Mouse (Mus musculus): ENCODE results near the gene Ptp4a2. TPM values are rescaled to one million over a fixed set of nuclear protein-coding genes. Genes with fewer than 3 reads are reported as not detected.
A peak's percentile ranks its signal among the peaks of the same experiment; 100 is the strongest.
"Not testable (repeated sequence)": the region's sequence is repeated elsewhere in the genome, so short reads cannot be mapped to it uniquely, and the experiment has no call there.

The Ptp4a2 gene
- 370 and 392 TPM in 2 replicates for polyA plus RNA-seq (2015; fragmentation: Nextera tagmentation; extraction: Ambion mirVana)

DNA sequence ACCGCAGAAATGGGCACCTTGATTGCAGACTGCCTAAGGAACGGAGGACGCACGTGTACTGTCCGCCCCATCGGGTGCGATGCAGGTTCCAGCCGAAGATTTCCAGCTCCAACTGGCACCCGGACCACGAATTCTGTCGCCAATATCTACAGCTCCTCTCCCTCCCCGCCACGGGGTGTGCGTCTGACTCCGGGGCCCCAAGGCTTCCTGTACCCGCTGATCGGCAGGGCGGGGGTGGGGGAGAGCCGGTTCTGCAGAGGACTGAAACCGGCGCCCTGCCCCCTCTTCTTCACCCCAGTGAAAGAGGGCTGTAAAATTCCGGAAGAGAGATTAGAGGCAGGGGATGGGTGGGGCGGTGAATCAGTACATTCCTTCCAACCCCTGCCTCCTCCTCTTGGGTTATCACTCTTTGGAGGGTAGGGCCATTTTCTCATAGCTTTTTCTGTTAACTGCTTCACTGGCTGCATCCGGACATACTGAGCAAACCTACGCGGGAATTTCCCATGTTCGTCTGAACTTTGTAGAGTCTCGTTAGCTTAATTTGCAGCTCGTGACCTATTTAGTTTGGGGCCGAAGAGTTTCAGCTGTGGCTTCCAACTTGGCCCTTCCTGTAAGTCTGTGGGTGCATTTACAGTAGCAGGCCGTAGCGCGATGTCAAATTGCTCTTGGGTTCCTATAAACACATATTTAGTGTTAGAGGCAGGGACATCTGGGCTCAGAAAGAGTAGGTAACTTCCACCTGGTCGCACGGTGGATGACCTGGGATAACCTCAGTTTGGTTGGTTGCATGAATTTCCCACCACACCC lies at the start of gene Ptp4a2:
Ptp4a2 (plus strand) TSS at position 422 of the 807 bp plus-strand sequence.
- WGBS: 5% methylated on average over 35 of the region's 35 CpGs
- Histone ChIP-seq H3K4me3 (peak within 1 kb of the TSS; percentile 42), H3K4me2 (replicated peaks) (peak within 1 kb of the TSS; percentile 73), H3K9me3 (no peaks in the 10 kb centered on the region), H3K4me1 (peaks cover 20% of the 10 kb centered on the region), H3K36me3 (no peaks in the 10 kb centered on the region), H3K27ac (no peak within 1 kb of the TSS), H3K27me3 (no peaks in the 10 kb centered on the region), H3K9ac (peak within 1 kb of the TSS; percentile 57)
- peak; percentile 78 for ATAC-seq (ENCODE audit: low FRiP score, low read depth)

DNA sequence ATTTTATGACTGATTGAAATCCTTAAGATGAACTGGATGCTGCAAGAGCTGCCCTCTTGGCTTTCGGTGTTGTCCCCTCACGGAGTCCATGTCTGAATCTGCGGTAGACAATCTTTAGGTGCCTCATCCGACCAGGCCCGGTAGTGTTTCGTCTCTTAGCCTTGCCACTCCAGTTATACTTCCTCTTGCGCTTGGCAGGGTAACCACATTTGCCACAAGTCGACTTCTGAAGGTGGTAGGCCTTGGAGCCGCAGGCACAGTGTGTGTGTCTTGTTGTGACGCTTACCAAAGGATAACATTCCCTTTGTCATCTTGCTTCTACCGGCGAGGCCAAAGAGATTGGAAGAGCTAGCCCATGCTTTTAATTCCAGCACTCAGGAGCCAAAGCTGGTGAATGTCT lies 49.4 kb upstream of the Ptp4a2 start:
- Histone ChIP-seq H3K4me2 (replicated peaks) (no peak overlapping the region), H3K9ac (no peak overlapping the region), H3K4me3 (no peak overlapping the region), H3K4me1 (peaks cover 8% of the 10 kb centered on the region; the same call in 1 of the 2 replicates), H3K36me3 (no peaks in the 10 kb centered on the region), H3K9me3 (no peaks in the 10 kb centered on the region), H3K27me3 (no peaks in the 10 kb centered on the region), H3K27ac (no peak overlapping the region)
- WGBS: 95% methylated on average over 12 of the region's 12 CpGs
- no peak for ATAC-seq (ENCODE audit: low FRiP score, low read depth)

DNA sequence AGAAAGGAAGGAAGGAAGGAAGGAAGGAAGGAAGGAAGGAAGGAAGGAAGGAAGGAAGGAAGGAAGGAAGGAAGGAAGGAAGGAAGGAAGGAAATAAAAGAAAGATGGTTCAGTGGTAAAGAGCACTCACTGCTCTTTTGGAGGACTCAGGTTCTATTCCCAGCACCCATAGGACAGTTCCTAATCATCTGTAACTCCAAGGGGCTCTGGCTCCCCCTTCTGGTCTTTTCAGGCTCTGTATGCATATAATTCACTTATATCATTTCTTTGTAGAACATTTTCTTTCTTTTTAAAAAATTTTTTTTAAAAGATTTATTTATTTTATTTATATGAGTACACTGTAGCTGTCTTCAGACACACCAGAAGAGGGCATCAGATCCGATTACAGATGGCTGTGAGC lies 48.5 kb upstream of the Ptp4a2 start:
- not testable (repeated sequence) for H3K4me3 ChIP-seq; H3K9ac ChIP-seq; H3K4me2 ChIP-seq (replicated peaks); H3K9me3 ChIP-seq; ATAC-seq (ENCODE audit: low FRiP score, low read depth); H3K36me3 ChIP-seq; H3K27me3 ChIP-seq; H3K27ac ChIP-seq; H3K4me1 ChIP-seq
- WGBS: 89% methylated on average over 1 of the region's 1 CpGs

DNA sequence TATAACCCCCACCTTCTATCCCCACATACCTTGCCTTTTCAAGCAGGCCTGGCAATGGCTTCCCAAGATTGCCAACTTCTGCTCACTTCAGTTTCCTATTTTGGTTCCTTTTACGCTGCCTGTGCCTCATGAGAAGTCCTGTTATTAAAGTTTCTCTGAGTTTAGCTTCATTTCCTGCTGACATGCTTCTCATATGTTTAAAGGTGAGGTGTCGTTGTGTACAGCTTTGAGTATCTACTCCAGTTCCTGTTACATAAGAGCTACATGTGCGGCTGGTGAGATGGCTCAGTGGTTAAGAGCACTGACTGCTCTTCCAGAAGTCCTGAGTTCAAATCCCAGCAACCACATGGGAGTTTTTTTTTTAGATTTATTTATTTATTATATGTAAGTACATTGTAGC lies 45.7 kb upstream of the Ptp4a2 start:
- Histone ChIP-seq H3K4me1 (no peaks in the 10 kb centered on the region), H3K27ac (no peak overlapping the region), H3K4me2 (replicated peaks) (no peak overlapping the region), H3K27me3 (no peaks in the 10 kb centered on the region), H3K9me3 (no peaks in the 10 kb centered on the region), H3K9ac (no peak overlapping the region), H3K4me3 (no peak overlapping the region), H3K36me3 (no peaks in the 10 kb centered on the region)
- WGBS: 76% methylated on average over 3 of the region's 3 CpGs
- ATAC-seq (ENCODE audit: low FRiP score, low read depth): no peak

DNA sequence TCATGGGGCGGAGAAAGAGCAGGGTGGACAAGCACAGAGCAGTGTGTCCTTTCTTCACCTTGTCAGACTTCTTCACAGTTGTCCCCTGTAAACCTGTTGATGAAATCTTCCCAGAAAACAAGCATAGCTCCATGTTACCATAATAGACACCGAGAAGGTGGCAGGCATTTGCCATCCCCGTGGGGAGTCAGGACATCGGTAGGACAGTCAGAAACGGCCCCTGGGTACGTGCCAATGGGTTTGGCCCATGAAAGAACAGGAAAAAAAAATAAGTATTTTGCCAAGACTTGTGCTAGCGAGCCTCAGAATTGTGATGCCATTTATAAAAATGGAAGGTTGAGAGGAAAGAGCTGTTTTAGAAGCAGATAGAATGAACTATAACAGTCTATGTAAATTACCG lies 43.2 kb upstream of the Ptp4a2 start:
- WGBS: 89% methylated on average over 8 of the region's 8 CpGs
- peaks cover 19% of the 10 kb centered on the region for H3K4me1 ChIP-seq
- H3K9me3 ChIP-seq: no peaks in the 10 kb centered on the region
- no peak overlapping the region for H3K27ac ChIP-seq
- H3K4me2 ChIP-seq (replicated peaks): no peak overlapping the region
- no peaks in the 10 kb centered on the region for H3K27me3 ChIP-seq
- no peak for ATAC-seq (ENCODE audit: low FRiP score, low read depth)
- no peak overlapping the region for H3K4me3 ChIP-seq
- H3K36me3 ChIP-seq: no peaks in the 10 kb centered on the region
- no peak overlapping the region for H3K9ac ChIP-seq

DNA sequence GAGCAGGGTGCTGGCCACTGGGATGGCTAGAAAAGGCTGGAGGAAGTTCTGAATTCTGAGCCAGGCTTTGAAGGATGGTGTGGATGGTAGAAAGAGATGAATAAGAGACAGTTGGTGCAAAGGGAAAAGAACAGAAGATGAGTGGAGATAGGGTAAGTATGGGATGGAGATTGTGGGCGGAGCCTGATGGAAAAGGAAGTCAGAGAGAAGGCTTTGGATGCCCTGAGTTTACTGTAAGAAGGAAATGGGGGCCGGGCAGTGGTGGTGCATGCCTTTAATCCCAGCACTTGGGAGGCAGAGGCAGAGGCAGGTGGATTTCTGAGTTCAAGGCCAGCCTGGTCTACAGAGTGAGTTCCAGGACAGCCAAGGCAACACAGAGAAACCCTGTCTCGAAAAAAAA lies 42.3 kb upstream of the Ptp4a2 start:
- H3K9ac ChIP-seq; H3K9me3 ChIP-seq; H3K4me3 ChIP-seq; H3K27me3 ChIP-seq; H3K36me3 ChIP-seq; H3K4me2 ChIP-seq (replicated peaks); ATAC-seq (ENCODE audit: low FRiP score, low read depth); H3K27ac ChIP-seq: not testable (repeated sequence)
- 72% methylated on average over 3 of the region's 3 CpGs for WGBS
- peaks cover 20% of the 10 kb centered on the region for H3K4me1 ChIP-seq

DNA sequence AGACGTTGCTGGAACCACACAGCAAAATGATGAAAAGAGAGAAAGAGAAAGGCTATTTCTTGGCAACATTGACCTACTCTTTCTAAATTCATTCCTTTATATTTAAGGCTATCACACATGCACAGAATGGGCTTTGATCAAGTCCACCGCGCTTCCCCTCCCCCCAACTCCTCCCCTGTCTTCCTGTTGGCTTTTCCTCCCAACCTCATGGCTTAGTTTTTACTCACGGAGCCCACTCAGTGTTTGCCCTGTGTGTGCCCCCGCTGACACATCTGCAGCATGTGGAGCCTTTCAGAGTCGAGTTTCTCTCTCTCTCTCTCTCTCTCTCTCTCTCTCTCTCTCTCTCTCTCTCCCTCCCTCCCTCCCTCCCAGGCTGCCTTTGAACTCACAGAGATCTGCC lies 40.4 kb upstream of the Ptp4a2 start:
- Histone ChIP-seq H3K27me3 (no peaks in the 10 kb centered on the region), H3K9ac (no peak overlapping the region), H3K36me3 (no peaks in the 10 kb centered on the region), H3K4me2 (replicated peaks) (no peak overlapping the region), H3K4me3 (no peak overlapping the region), H3K27ac (no peak overlapping the region), H3K4me1 (peaks cover 30% of the 10 kb centered on the region), H3K9me3 (no peaks in the 10 kb centered on the region)
- WGBS: 49% methylated on average over 6 of the region's 6 CpGs
- ATAC-seq (ENCODE audit: low FRiP score, low read depth): no peak

DNA sequence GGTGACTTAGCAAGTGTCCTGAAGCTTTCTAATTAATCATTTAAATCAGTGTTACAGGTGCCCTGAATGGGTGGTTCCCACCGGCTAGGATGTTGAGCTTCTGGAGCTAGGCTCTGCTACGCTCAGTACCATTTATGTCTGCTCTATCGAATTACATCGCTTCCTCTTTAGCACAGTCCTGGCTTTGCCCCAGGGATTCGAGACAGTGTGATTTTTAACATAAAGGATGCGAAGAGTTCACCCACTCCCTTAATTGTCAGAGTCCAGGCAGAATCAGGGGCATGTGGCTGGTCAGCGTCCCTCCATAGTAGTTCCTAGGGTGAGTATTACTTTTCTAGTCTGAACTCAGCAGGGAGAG lies 39.7 kb upstream of the Ptp4a2 start:
- H3K27me3 ChIP-seq: no peaks in the 10 kb centered on the region
- H3K4me3 ChIP-seq: peak overlapping the region; percentile 26
- no peaks in the 10 kb centered on the region for H3K9me3 ChIP-seq
- no peak for ATAC-seq (ENCODE audit: low FRiP score, low read depth)
- no peaks in the 10 kb centered on the region for H3K36me3 ChIP-seq
- WGBS: 7% methylated on average over 7 of the region's 7 CpGs
- peaks cover 33% of the 10 kb centered on the region for H3K4me1 ChIP-seq
- 0 out of 2 replicates have a peak overlapping the region, but pooled peaks have one; percentile 25 for H3K9ac ChIP-seq
- peak overlapping the region; percentile 75 for H3K27ac ChIP-seq
- H3K4me2 ChIP-seq (replicated peaks): peak overlapping the region; percentile 59

DNA sequence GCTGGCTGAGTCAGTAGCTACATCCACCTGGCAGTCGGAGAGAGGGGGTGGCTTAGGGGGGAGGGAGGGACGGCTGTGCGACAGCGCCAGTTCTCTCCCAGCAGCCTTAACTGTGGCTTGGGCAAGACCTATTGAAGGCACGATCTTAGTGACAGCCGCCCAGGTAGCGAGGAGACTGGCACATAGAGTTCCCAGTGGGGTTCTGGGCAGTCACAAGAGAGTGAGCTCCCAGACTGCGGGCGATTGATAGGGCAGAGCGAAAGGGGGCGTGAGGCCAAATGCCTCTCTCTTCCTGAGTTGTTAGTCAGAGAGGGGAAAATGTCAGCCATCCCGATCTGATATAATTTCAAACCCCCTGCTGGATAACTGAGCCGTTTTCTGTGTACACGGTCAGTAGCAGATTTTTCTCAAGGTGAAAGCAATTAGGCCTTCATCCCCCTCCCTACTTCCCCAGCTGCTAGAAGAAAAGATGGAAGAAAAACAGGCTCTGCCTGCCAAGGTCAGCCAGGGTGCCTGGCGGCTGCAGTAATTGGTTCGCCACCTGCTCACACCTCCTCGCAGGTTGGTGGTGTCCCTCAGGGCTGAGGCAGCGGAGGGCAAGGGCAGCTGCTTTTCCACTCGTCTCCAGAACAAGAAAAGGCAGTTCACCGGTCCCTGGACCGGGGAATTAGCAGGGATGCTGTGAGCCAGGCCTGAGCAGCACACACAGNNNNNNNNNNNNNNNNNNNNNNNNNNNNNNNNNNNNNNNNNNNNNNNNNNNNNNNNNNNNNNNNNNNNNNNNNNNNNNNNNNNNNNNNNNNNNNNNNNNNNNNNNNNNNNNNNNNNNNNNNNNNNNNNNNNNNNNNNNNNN lies 39.1 kb upstream of the Ptp4a2 start:
- H3K4me3 ChIP-seq: peak overlapping the region; percentile 26
- H3K9me3 ChIP-seq: no peaks in the 10 kb centered on the region
- WGBS: 1% methylated on average over 21 of the region's 21 CpGs
- peaks cover 33% of the 10 kb centered on the region for H3K4me1 ChIP-seq
- peak overlapping the region; percentile 25; the same call in 1 of the 2 replicates for H3K9ac ChIP-seq
- H3K27ac ChIP-seq: peak overlapping the region; percentile 81
- no peaks in the 10 kb centered on the region for H3K27me3 ChIP-seq
- peak overlapping the region; percentile 59 for H3K4me2 ChIP-seq (replicated peaks)
- ATAC-seq (ENCODE audit: low FRiP score, low read depth): peak; percentile 85
- H3K36me3 ChIP-seq: no peaks in the 10 kb centered on the region

DNA sequence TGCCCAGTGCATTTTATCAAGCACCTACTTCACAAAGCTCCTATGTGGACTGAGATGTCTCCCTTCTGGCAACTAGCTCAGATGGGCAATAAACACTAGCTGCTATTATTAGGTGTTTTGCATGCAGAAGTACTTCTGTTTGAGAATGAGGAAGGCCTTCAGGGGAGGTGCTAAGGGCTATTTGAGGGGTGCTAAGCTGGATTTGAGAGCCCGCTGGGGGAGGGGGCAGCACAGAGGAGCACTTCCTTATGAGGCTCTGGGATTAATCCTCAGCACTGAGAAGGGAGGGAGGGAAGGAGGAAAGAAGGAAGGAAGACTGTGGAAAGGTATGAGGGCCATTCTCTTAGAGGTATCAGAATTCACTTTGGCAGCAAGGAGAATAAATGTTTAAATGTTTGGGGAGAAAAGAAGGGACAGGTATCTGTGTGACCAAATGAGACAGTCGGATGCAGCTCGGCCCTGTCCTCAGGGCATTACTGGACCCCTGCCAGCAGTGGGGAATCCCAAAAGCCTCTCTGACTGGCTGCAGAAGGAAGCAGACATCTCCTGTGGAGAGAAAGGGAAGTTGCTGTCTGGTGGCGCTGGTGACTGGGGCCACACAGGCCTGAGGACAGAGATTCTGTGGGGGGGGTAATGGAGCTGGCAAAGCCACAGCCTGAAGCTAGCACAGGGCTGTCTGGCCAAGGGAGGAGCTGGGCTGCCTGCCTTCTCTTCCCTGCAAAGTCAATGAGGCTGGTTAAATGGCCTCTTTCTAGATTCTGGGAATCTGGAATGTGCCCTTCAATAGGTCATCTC lies 28.9 kb upstream of the Ptp4a2 start:
- Histone ChIP-seq H3K4me3 (no peak overlapping the region), H3K27me3 (no peaks in the 10 kb centered on the region), H3K9me3 (no peaks in the 10 kb centered on the region), H3K4me1 (peaks cover 16% of the 10 kb centered on the region), H3K27ac (no peak overlapping the region), H3K4me2 (replicated peaks) (no peak overlapping the region), H3K36me3 (no peaks in the 10 kb centered on the region), H3K9ac (no peak overlapping the region)
- WGBS: 25% methylated on average over 4 of the region's 4 CpGs
- 0 out of 2 replicates have a peak, but pooled peaks have one; percentile 32 for ATAC-seq (ENCODE audit: low FRiP score, low read depth)

DNA sequence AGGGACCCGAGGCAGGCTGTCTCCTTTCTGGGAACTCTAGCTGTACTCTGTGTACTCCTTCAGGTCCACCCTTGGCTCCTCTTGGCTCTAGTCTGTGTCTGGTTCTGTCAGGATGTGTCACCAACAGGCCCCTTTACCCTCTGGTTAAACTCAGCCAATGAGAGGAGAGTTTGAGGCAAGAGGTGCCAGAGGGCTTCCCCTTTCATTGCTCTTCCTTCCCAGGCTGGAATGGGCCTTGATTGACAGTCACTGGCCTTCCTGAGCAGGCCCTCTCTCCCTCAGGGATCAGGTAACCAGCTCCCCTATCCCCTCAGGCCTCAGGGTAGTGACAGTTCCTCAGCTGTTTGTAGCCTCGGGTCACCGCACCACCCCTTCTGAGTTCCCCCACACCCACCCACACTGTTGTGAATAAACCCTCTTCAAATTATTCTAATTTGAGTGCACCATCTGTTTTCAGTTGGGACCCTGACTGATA lies 28.1 kb upstream of the Ptp4a2 start:
- Histone ChIP-seq H3K4me2 (replicated peaks) (no peak overlapping the region), H3K4me3 (no peak overlapping the region), H3K27ac (no peak overlapping the region), H3K4me1 (peaks cover 16% of the 10 kb centered on the region), H3K27me3 (no peaks in the 10 kb centered on the region), H3K9me3 (no peaks in the 10 kb centered on the region), H3K36me3 (no peaks in the 10 kb centered on the region), H3K9ac (no peak overlapping the region)
- WGBS: 22% methylated on average over 3 of the region's 3 CpGs
- peak; percentile 36; the same call in 1 of the 2 replicates for ATAC-seq (ENCODE audit: low FRiP score, low read depth)

Measured in limb, embryonic 13.5 days (tissue).